Mouse (Mus musculus): ENCODE measurements around the gene Slc12a3.

Gene Slc12a3

GRCm38 (mm10) chr8:94333345-94333744, 4.3 kb downstream of the Slc12a3 start:
- peak in 1 of 2 experiments; percentile 29 for DNase-seq (ENCODE audit: low spot score in 2 of 2)

- no peak for DNase-seq (ENCODE audit: low spot score in 2 of 2)
These were observed 8.6 kb downstream of the Slc12a3 start for GRCm38 (mm10) chr8:94337559-94337958.

- no peak for DNase-seq (ENCODE audit: low spot score in 2 of 2)
These were observed 11.8 kb downstream of the Slc12a3 start for GRCm38 (mm10) chr8:94340796-94341195.

- no peak for DNase-seq (ENCODE audit: low spot score in 2 of 2)
These were observed 13.7 kb downstream of the Slc12a3 start for GRCm38 (mm10) chr8:94342691-94343090.

GRCm38 (mm10) chr8:94343290-94343689, 14.3 kb downstream of the Slc12a3 start:
- peak; percentile 64 to 86 for DNase-seq (ENCODE audit: low spot score in 2 of 2)

- peak in 1 of 2 experiments; percentile 26 for DNase-seq (ENCODE audit: low spot score in 2 of 2)
These were observed 14.8 kb downstream of the Slc12a3 start for GRCm38 (mm10) chr8:94343778-94344320.

GRCm38 (mm10) chr8:94345657-94346056, 16.7 kb downstream of the Slc12a3 start:
- no peak for DNase-seq (ENCODE audit: low spot score in 2 of 2)

GRCm38 (mm10) chr8:94346264-94346663, 17.3 kb downstream of the Slc12a3 start:
- peak in 1 of 2 experiments; percentile 26 for DNase-seq (ENCODE audit: low spot score in 2 of 2)

- DNase-seq (ENCODE audit: low spot score in 2 of 2) = peak in 1 of 2 experiments; percentile 43
These were observed 19.4 kb downstream of the Slc12a3 start for GRCm38 (mm10) chr8:94348425-94348824.

GRCm38 (mm10) chr8:94354069-94354531, 25.1 kb downstream of the Slc12a3 start:
- DNase-seq (ENCODE audit: low spot score in 2 of 2) = peak in 1 of 2 experiments; percentile 39

- DNase-seq (ENCODE audit: low spot score in 2 of 2) = peak in 1 of 2 experiments; percentile 67
These were observed 25.6 kb downstream of the Slc12a3 start for GRCm38 (mm10) chr8:94354571-94354970.

- DNase-seq (ENCODE audit: low spot score in 2 of 2) = no peak
These were observed 28.2 kb downstream of the Slc12a3 start for GRCm38 (mm10) chr8:94357220-94357619.

- DNase-seq (ENCODE audit: low spot score in 2 of 2) = peak in 1 of 2 experiments; percentile 24
These were observed 29.5 kb downstream of the Slc12a3 start for GRCm38 (mm10) chr8:94358541-94358940.

GRCm38 (mm10) chr8:94361774-94362431, 32.9 kb downstream of the Slc12a3 start:
- no peak for DNase-seq (ENCODE audit: low spot score in 2 of 2)

- DNase-seq (ENCODE audit: low spot score in 2 of 2) = no peak
These were observed 33.7 kb downstream of the Slc12a3 start for GRCm38 (mm10) chr8:94362607-94363239.

- peak in 1 of 2 experiments; percentile 85 for DNase-seq (ENCODE audit: low spot score in 2 of 2)
These were observed 34.3 kb downstream of the Slc12a3 start for GRCm38 (mm10) chr8:94363288-94363688.

- no peak for DNase-seq (ENCODE audit: low spot score in 2 of 2)
These were observed 34.9 kb downstream of the Slc12a3 start for GRCm38 (mm10) chr8:94363906-94364305.

- DNase-seq (ENCODE audit: low spot score in 2 of 2) = peak in 1 of 2 experiments; percentile 27
These were observed 35.8 kb downstream of the Slc12a3 start for GRCm38 (mm10) chr8:94364686-94365312.

- peak in 1 of 2 experiments; percentile 86 for DNase-seq (ENCODE audit: low spot score in 2 of 2)
These were observed 36.5 kb downstream of the Slc12a3 start for GRCm38 (mm10) chr8:94365410-94365981.

GRCm38 (mm10) chr8:94370839-94371238, 41.8 kb downstream of the Slc12a3 start:
- DNase-seq (ENCODE audit: low spot score in 2 of 2) = no peak

GRCm38 (mm10) chr8:94372955-94373599, 44.1 kb downstream of the Slc12a3 start:
- DNase-seq (ENCODE audit: low spot score in 2 of 2) = no peak

Data from spleen, postnatal 10 days (tissue).